Mouse (Mus musculus): Measurements from ENCODE around the gene Astl. TPM values are rescaled to one million over a fixed set of nuclear protein-coding genes. Genes with fewer than 3 reads are reported as not detected.

Gene Astl
- total RNA-seq (2012; rRNA removed) = not detected in 2 replicates
- not detected for polyA plus RNA-seq (2012; ENCODE audit: insufficient read depth in 1 of 2, insufficient read length in 2 of 2, low read depth in 1 of 2, low replicate concordance in 2 of 2, missing spikeins in 1 of 2)

GRCm38 (mm10) chr2:127338416-127338815 lies at the start of gene Astl:
Gene Astl (plus strand): TSS chr2:127338639.
- no peak within 1 kb of the TSS for H3K4me3 ChIP-seq (ENCODE audit: control insufficient read depth in 1 of 2, insufficient read depth in 1 of 2, low read depth in 2 of 2, low read length in 2 of 2)

GRCm38 (mm10) chr2:127292250-127292649 lies 46.2 kb upstream of the Astl start:
- Histone ChIP-seq H3K4me1 (ENCODE audit: control insufficient read depth in 1 of 2, insufficient read depth in 2 of 2, low read length in 2 of 2) (no peaks in the 10 kb centered on the region), H3K9me3 (replicated peaks; ENCODE audit: insufficient read depth, low read length) (no peaks in the 10 kb centered on the region), H3K4me3 (ENCODE audit: control insufficient read depth in 1 of 2, insufficient read depth in 1 of 2, low read depth in 2 of 2, low read length in 2 of 2) (no peak overlapping the region), H3K9ac (ENCODE audit: control insufficient read depth, low read depth, low read length, poor library complexity, severe bottlenecking) (no peak overlapping the region), H3K27ac (ENCODE audit: control insufficient read depth, low read depth, low read length) (no peak overlapping the region), H3K36me3 (ENCODE audit: control insufficient read depth in 1 of 2, insufficient read depth in 2 of 2, low read length in 2 of 2) (peaks cover 0 to 27% of the 10 kb centered on the region in 2 experiments; a peak in 2 of 4 replicates), H3K79me2 (ENCODE audit: control insufficient read depth, insufficient read depth, low read length, poor library complexity) (no peaks in the 10 kb centered on the region), H3K27me3 (ENCODE audit: control insufficient read depth in 1 of 2, insufficient read depth in 2 of 2, low read length in 2 of 2) (no peaks in the 10 kb centered on the region)
- TF ChIP-seq TCF12 (IDR thresholded peaks at IDR 0.05; ENCODE audit: low read depth, low read length) (no peak), TAL1 (IDR thresholded peaks at IDR 0.05; ENCODE audit: low read length) (no peak), MEF2A (IDR thresholded peaks at IDR 0.05; ENCODE audit: extremely low read depth, insufficient replicate concordance, low read depth, low read length, poor library complexity, severe bottlenecking) (no peak), ETS1 (IDR thresholded peaks at IDR 0.05; ENCODE audit: low read depth, low read length) (no peak), KAT2A (conservative IDR thresholded peaks at IDR 0.05; ENCODE audit: low read depth, low read length) (no peak), MYB (IDR thresholded peaks at IDR 0.05; ENCODE audit: low read depth, low read length) (no peak), RCOR1 (IDR thresholded peaks at IDR 0.05; ENCODE audit: low read depth, low read length) (no peak), HCFC1 (IDR thresholded peaks at IDR 0.05; ENCODE audit: low read depth, low read length) (no peak), NRF1 (IDR thresholded peaks at IDR 0.05; ENCODE audit: insufficient read depth, low read depth, low read length, poor library complexity, severe bottlenecking) (no peak), ZC3H11A (IDR thresholded peaks at IDR 0.05; ENCODE audit: low read depth, low read length) (no peak), ZKSCAN1 (IDR thresholded peaks at IDR 0.05; ENCODE audit: low read depth, low read length) (no peak), UBTF (IDR thresholded peaks at IDR 0.05; ENCODE audit: borderline replicate concordance, insufficient read depth, low read depth, low read length) (no peak), MAZ (IDR thresholded peaks at IDR 0.05; ENCODE audit: low read depth, low read length) (no peak)
- DNase-seq (ENCODE audit: low read depth, low spot score) = no peak

More at GRCm38 (mm10) chr2:127338416-127338815, at the start of gene Astl:
- Histone ChIP-seq H3K9me3 (replicated peaks; ENCODE audit: insufficient read depth, low read length) (no peaks in the 10 kb centered on the region), H3K4me1 (ENCODE audit: control insufficient read depth in 1 of 2, insufficient read depth in 2 of 2, low read length in 2 of 2) (peaks cover 0 to 20% of the 10 kb centered on the region in 2 experiments; a peak in 3 of 4 replicates), H3K36me3 (ENCODE audit: control insufficient read depth in 1 of 2, insufficient read depth in 2 of 2, low read length in 2 of 2) (peaks cover 0 to 12% of the 10 kb centered on the region in 2 experiments; a peak in 2 of 4 replicates), H3K27ac (ENCODE audit: control insufficient read depth, low read depth, low read length) (no peak within 1 kb of the TSS), H3K27me3 (ENCODE audit: control insufficient read depth in 1 of 2, insufficient read depth in 2 of 2, low read length in 2 of 2) (no peaks in the 10 kb centered on the region; a peak in 1 of 4 replicates), H3K9ac (ENCODE audit: control insufficient read depth, low read depth, low read length, poor library complexity, severe bottlenecking) (no peak within 1 kb of the TSS), H3K79me2 (ENCODE audit: control insufficient read depth, insufficient read depth, low read length, poor library complexity) (peaks cover 12% of the 10 kb centered on the region)
- no peak for DNase-seq (ENCODE audit: low read depth, low spot score)
- TF ChIP-seq USF1 (IDR thresholded peaks at IDR 0.05; ENCODE audit: low read depth, low read length) (no peak), E2F4 (IDR thresholded peaks at IDR 0.05; ENCODE audit: borderline replicate concordance, low read depth, low read length) (no peak), SIN3A (IDR thresholded peaks at IDR 0.05; ENCODE audit: low read length) (no peak), TAL1 (IDR thresholded peaks at IDR 0.05; ENCODE audit: low read length) (no peak), POLR2A (IDR thresholded peaks at IDR 0.05; ENCODE audit: control insufficient read depth in 1 of 2, insufficient read depth in 1 of 2, low read depth in 1 of 2, low read length in 2 of 2, poor library complexity in 1 of 2) (no peak), SMC3 (IDR thresholded peaks at IDR 0.05; ENCODE audit: low read depth, low read length) (no peak), USF2 (IDR thresholded peaks at IDR 0.05; ENCODE audit: borderline replicate concordance in 1 of 2, insufficient read depth in 1 of 2, low read depth in 1 of 2, low read length in 2 of 2) (no peak)
